9 mouse cellular contexts compared by ENCODE assay signal in genomic region chr4:43729794-43730550, GRCm38 (mm10). TPM values are rescaled to one million over a fixed set of nuclear protein-coding genes. Genes with fewer than 3 reads are reported as not detected.
DNase-seq lines count a peak whose midpoint lies in the region; ATAC-seq lines count a peak whose summit lies in the region.
"Had no signal": no experiment of that assay in that cellular context is flagged by ENCODE, and none has a peak within 500 bp of the region (broad histone marks: within the 10 kb centered on the region; RNA-seq: fewer than 3 reads in every experiment).

Spaar (plus strand) TSS chr4:43730034.

- H3K4me2 ChIP-seq in kidney, embryonic 16.5 days (replicated peaks; ENCODE audit: low read depth, low read length), result no peak within 1 kb of the TSS
- peak within 1 kb of the TSS; percentile 19; the same call in 1 of the 2 replicates for H3K4me2 ChIP-seq in lung, embryonic 16.5 days (ENCODE audit: low read depth, low read length)
- no peak within 1 kb of the TSS for H3K4me2 ChIP-seq in forebrain, embryonic 11.5 days (ENCODE audit: low read depth, low read length, severe bottlenecking)

- no peak within 1 kb of the TSS for H3K4me3 ChIP-seq in kidney, embryonic 16.5 days (ENCODE audit: low read length)
- H3K4me3 ChIP-seq in lung, embryonic 16.5 days (ENCODE audit: low read length), result no peak within 1 kb of the TSS
- no peak within 1 kb of the TSS for H3K4me3 ChIP-seq in forebrain, embryonic 11.5 days (ENCODE audit: low read depth, low read length)
- H3K4me3 ChIP-seq: erythroblast, embryonic 14.5 days had no signal

- peak within 1 kb of the TSS; percentile 84 for H3K27ac ChIP-seq in kidney, embryonic 16.5 days (ENCODE audit: low read length)
- H3K27ac ChIP-seq in lung, embryonic 16.5 days (ENCODE audit: low read length), result peak within 1 kb of the TSS; percentile 82
- H3K27ac ChIP-seq in forebrain, embryonic 11.5 days (ENCODE audit: low read depth, low read length), result no peak within 1 kb of the TSS

- 52% methylated on average over 14 of the region's 14 CpGs for WGBS in kidney, embryonic 16.5 days
- WGBS in lung, embryonic 16.5 days, result 35% methylated on average over 14 of the region's 14 CpGs
- 71% methylated on average over 14 of the region's 14 CpGs for WGBS in forebrain, embryonic 11.5 days

- H3K4me1 ChIP-seq in kidney, embryonic 16.5 days (ENCODE audit: insufficient read depth, low read length), result peaks cover 31% of the 10 kb centered on the region
- peaks cover 54% of the 10 kb centered on the region for H3K4me1 ChIP-seq in lung, embryonic 16.5 days (replicated peaks; ENCODE audit: control insufficient read depth, insufficient read depth, low read length)
- no peaks in the 10 kb centered on the region for H3K4me1 ChIP-seq in forebrain, embryonic 11.5 days (replicated peaks; ENCODE audit: control insufficient read depth, insufficient read depth, low read length)

- no peaks in the 10 kb centered on the region for H3K9me3 ChIP-seq in kidney, embryonic 16.5 days (ENCODE audit: low read length)
- no peaks in the 10 kb centered on the region for H3K9me3 ChIP-seq in lung, embryonic 16.5 days (ENCODE audit: control insufficient read depth, low read length)
- no peaks in the 10 kb centered on the region for H3K9me3 ChIP-seq in forebrain, embryonic 11.5 days (ENCODE audit: control insufficient read depth, low read length)

- no peak for ATAC-seq in kidney, embryonic 16.5 days (ENCODE audit: low FRiP score, low TSS enrichment)
- peak; percentile 29 for ATAC-seq in lung, embryonic 16.5 days (ENCODE audit: low read depth)
- no peak for ATAC-seq in CD4-positive, CD25-positive, alpha-beta regulatory T cell, adult 4 months
- no peak for ATAC-seq in erythroblast, adult 5-6 weeks (replicated peaks; ENCODE audit: low FRiP score, poor library complexity, severe bottlenecking)
- no peak for ATAC-seq in forebrain, embryonic 11.5 days (replicated peaks; ENCODE audit: low FRiP score)

- peak; percentile 6 for DNase-seq in c-Kit-positive CD71-positive TER-119-positive erythroid progenitor cells, embryonic 14.5 days (ENCODE audit: low spot score)
- DNase-seq in heart, adult 8-10 months (ENCODE audit: low spot score), result peak; percentile 88
- DNase-seq in T-cell, adult 2 months (ENCODE audit: low spot score), result no peak
- DNase-seq in forebrain, embryonic 11.5 days (ENCODE audit: low spot score), result no peak

- no peaks in the 10 kb centered on the region for H3K27me3 ChIP-seq in kidney, embryonic 16.5 days (ENCODE audit: insufficient read depth, low read length)
- H3K27me3 ChIP-seq in lung, embryonic 16.5 days (ENCODE audit: control insufficient read depth, insufficient read depth, low read depth, low read length), result no peaks in the 10 kb centered on the region
- H3K27me3 ChIP-seq in forebrain, embryonic 11.5 days (ENCODE audit: control insufficient read depth, insufficient read depth, low read length), result no peaks in the 10 kb centered on the region

- H3K9ac ChIP-seq in kidney, embryonic 16.5 days (replicated peaks; ENCODE audit: low read length), result peak within 1 kb of the TSS; percentile 7; the same call in 1 of the 2 replicates
- no peak within 1 kb of the TSS for H3K9ac ChIP-seq in lung, embryonic 16.5 days (ENCODE audit: low read length)
- no peak within 1 kb of the TSS for H3K9ac ChIP-seq in forebrain, embryonic 11.5 days (ENCODE audit: low read length)

- H3K36me3 ChIP-seq in kidney, embryonic 16.5 days (ENCODE audit: insufficient read depth, low read length), result no peaks in the 10 kb centered on the region
- H3K36me3 ChIP-seq in lung, embryonic 16.5 days (ENCODE audit: control insufficient read depth, insufficient read depth, low read length), result no peaks in the 10 kb centered on the region
- H3K36me3 ChIP-seq in forebrain, embryonic 11.5 days (ENCODE audit: control insufficient read depth, insufficient read depth, low read length), result no peaks in the 10 kb centered on the region

RNA-seq across cellular contexts. Expression of gene Spaar, which starts in this region (rescaled TPM):
- total RNA-seq in heart, adult 8-10 months (2022), result 1 to 10 TPM; 3.6 to 4.4 (median 4.1) TPM
- 0.17 and 0.20 TPM in 2 replicates for polyA plus RNA-seq in kidney, embryonic 16.5 days (2015; fragmentation: Nextera tagmentation; extraction: Ambion mirVana)
- polyA plus RNA-seq in lung, embryonic 16.5 days (2015; fragmentation: Nextera tagmentation; extraction: Ambion mirVana), result 1.2 and 2.1 TPM in 2 replicates
- polyA plus RNA-seq in CD4-positive, CD25-positive, alpha-beta regulatory T cell, adult 4 months (2017; shearing (Covaris generic)), result not detected
- not detected in 2 replicates for total RNA-seq in erythroblast, adult 5-6 weeks (2015; ENCODE audit: low replicate concordance)
- not detected in 2 replicates for total RNA-seq in erythroblast, adult 5-6 weeks (2017; ENCODE audit: low replicate concordance)
- not detected in 2 replicates for polyA plus RNA-seq in forebrain, embryonic 11.5 days (2014; fragmentation: Nextera tagmentation; extraction: Ambion mirVana)
- polyA plus RNA-seq: erythroblast, embryonic 14.5 days had no signal

Comparison
In these comparisons a context has a peak if more than half of its experiments do, and no peak if none do; other contexts are left out.
1. RNA of gene Spaar (total RNA-seq): 3.6 to 4.4 TPM in heart, adult 8-10 months; not detected in erythroblast, adult 5-6 weeks; every median in the first group is over 4 times any median in the second.
2. DNase-seq: peak in c-Kit-positive CD71-positive TER-119-positive erythroid progenitor cells, embryonic 14.5 days (single experiment) and heart, adult 8-10 months (single experiment); none in T-cell, adult 2 months (single experiment) and forebrain, embryonic 11.5 days (single experiment).